Mouse (Mus musculus) stomach, embryonic 16.5 days (tissue): ENCODE measurements around the gene Gas2l3. TPM values are rescaled to one million over a fixed set of nuclear protein-coding genes. Genes with fewer than 3 reads are reported as not detected.
A peak's percentile ranks its signal among the peaks of the same experiment; 100 is the strongest.

Experiments used
- ATAC-seq: fragments of 200-750 bp; cut with Nextera tagmentation; 2 replicates; pipeline ENCODE4 v1.8.0; 2017; ENCODE audit warnings: moderate number of reproducible peaks, moderate TSS enrichment; ENCODE audit not compliant: insufficient read depth, low FRiP score
- H3K27ac ChIP-seq: fragments of 300-500 bp; sonication (generic); 2 replicates; pipeline ENCODE4 v1.5.1; 2014; ENCODE audit warnings: low read length
- H3K27me3 ChIP-seq: fragments of 300-500 bp; sonication (generic); 2 replicates; pipeline ENCODE4 v1.6.1; 2014; ENCODE audit warnings: low read length, control low read depth, mixed read lengths; ENCODE audit not compliant: control insufficient read depth, insufficient read depth
- H3K36me3 ChIP-seq: fragments of 300-500 bp; sonication (generic); 2 replicates; pipeline ENCODE4 v1.6.1; 2014; ENCODE audit warnings: low read length; ENCODE audit not compliant: control insufficient read depth, insufficient read depth
- H3K4me1 ChIP-seq: fragments of 300-500 bp; sonication (generic); 2 replicates; pipeline ENCODE4 v1.6.1; 2014; ENCODE audit warnings: low read length, control low read depth, mixed read lengths; ENCODE audit not compliant: control insufficient read depth, insufficient read depth
- H3K4me2 ChIP-seq: fragments of 300-500 bp; sonication (generic); 2 replicates; pipeline ENCODE4 v1.6.1; 2014; ENCODE audit warnings: low read depth, low read length, mixed read lengths
- H3K4me3 ChIP-seq: fragments of 300-500 bp; sonication (generic); replicated peaks from 2 replicates; pipeline ENCODE4 v1.5.1; 2014; ENCODE audit warnings: mild to moderate bottlenecking, low read length
- H3K9ac ChIP-seq: fragments of 300-500 bp; sonication (generic); 2 replicates; pipeline ENCODE4 v1.6.1; 2014; ENCODE audit warnings: low read length
- H3K9me3 ChIP-seq: fragments of 300-500 bp; sonication (generic); replicated peaks from 2 replicates; pipeline ENCODE4 v1.6.1; 2016; ENCODE audit warnings: low read length, control low read depth; ENCODE audit not compliant: control insufficient read depth
- WGBS: fragments of 180-500 bp; shearing (Covaris S2); extraction: QIAGEN DNeasy Blood & Tissue Kit; methylation state at CpG from one replicate; pipeline ENCODE4 v1.1.7; 2014; 5-methylcytosine and 5-hydroxymethylcytosine counted together
- polyA plus RNA-seq: library from polyadenylated mRNA; unstranded; fragments of >200 nt; fragmentation: Nextera tagmentation; extraction: Ambion mirVana; gene quantifications from 2 replicates; pipeline ENCODE4 v1.2.1, GENCODE M21; 2015

Gene Gas2l3
- 12.7 and 15.9 TPM in 2 replicates for polyA plus RNA-seq

DNA sequence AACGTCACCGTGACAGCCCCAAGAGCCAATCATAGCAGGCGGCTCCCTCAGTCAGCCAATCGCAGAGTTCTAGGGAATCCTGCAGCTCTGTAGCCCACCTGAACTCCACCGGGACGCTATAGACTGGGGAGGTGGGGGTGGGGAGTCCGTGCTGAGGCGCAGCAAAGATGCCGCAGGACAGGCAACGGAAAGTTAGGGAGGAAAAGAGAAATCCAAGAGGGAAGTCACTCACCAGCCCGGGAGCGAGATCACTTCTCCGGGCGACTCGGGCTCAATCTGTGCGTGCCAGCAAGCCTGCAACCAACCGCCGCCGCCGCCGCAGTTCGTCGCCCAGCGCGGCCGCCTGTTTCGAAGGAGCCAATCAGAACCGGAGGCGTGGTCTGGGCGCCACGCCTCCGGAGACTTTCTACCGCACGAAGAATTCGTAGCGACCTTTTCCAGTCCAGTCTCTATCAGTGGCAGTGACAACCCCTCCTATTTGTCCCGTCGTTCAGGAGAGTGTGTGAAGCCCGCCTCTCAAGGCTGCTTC is at the start of gene Gas2l3:
Gene Gas2l3, minus strand, starts transcription at position 345 of the 529 bp plus-strand sequence.
- ATAC-seq, result peak; percentile 93
- peaks cover 11% of the 10 kb centered on the region; the same call in 1 of the 2 replicates for H3K4me1 ChIP-seq
- peak within 1 kb of the TSS; percentile 65; the same call in 1 of the 2 replicates for H3K27ac ChIP-seq
- H3K4me3 ChIP-seq, result peak within 1 kb of the TSS; percentile 83
- no peaks in the 10 kb centered on the region for H3K27me3 ChIP-seq
- H3K36me3 ChIP-seq, result no peaks in the 10 kb centered on the region
- H3K9ac ChIP-seq, result peak within 1 kb of the TSS; percentile 83
- peak within 1 kb of the TSS; percentile 95 for H3K4me2 ChIP-seq
- H3K9me3 ChIP-seq, result no peaks in the 10 kb centered on the region
- under 1% methylated on average over 39 of the region's 39 CpGs for WGBS

DNA sequence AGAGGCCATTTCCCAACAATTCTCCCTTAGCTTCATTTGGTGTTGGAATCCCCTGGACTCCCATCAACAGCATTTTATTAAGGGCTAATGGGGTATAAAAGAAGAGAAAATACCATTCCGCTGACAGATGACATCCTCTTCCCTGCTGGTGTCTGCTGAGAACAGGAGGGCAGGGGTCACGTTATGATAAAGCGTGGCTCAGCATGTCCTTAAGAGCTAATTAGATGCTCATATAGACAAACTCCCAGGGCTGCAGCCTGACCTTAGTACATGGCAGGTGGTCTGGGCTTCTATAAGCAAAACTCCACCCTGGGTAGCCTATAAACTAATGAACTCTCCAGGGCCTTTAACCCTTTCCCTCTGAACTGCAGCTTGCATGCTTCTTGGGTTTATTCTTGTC is 47.6 kb upstream of the Gas2l3 start:
- no peak for ATAC-seq
- no peaks in the 10 kb centered on the region for H3K36me3 ChIP-seq
- no peaks in the 10 kb centered on the region for H3K27me3 ChIP-seq
- no peaks in the 10 kb centered on the region for H3K9me3 ChIP-seq
- no peak overlapping the region for H3K27ac ChIP-seq
- no peak overlapping the region for H3K4me3 ChIP-seq
- 50% methylated on average over 3 of the region's 3 CpGs for WGBS
- H3K9ac ChIP-seq, result no peak overlapping the region
- H3K4me2 ChIP-seq, result no peak overlapping the region
- no peaks in the 10 kb centered on the region for H3K4me1 ChIP-seq

DNA sequence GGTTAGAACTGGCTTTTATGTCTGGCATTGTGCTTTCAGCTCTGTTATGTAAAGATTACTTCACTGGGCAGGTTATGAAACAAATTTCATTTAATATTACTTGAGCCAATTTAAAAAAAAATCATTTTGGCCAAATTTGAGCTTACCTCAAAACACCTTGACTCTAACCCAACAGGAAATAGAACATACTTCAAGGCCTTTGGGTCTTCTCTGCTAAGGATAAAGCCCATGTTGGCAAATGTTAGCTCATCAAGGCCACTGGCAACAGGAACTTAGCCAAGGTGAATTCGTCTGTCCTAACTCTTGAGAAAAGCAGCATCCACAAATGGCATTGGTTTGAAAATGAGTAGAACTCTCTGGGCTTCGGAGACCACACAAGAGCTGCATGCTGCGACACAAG is 46.5 kb upstream of the Gas2l3 start:
- Histone ChIP-seq H3K9ac (no peak overlapping the region), H3K4me1 (no peaks in the 10 kb centered on the region), H3K27me3 (no peaks in the 10 kb centered on the region), H3K27ac (no peak overlapping the region), H3K9me3 (no peaks in the 10 kb centered on the region), H3K4me3 (no peak overlapping the region), H3K4me2 (no peak overlapping the region), H3K36me3 (no peaks in the 10 kb centered on the region)
- 86% methylated on average over 3 of the region's 3 CpGs for WGBS
- ATAC-seq, result no peak

- Histone ChIP-seq H3K4me2 (no peak overlapping the region), H3K9me3 (no peaks in the 10 kb centered on the region), H3K4me1 (no peaks in the 10 kb centered on the region), H3K36me3 (no peaks in the 10 kb centered on the region), H3K27me3 (no peaks in the 10 kb centered on the region), H3K4me3 (no peak overlapping the region), H3K27ac (no peak overlapping the region), H3K9ac (no peak overlapping the region)
- 54% methylated on average over 4 of the region's 4 CpGs for WGBS
- ATAC-seq, result no peak
These were observed 45.7 kb upstream of the Gas2l3 start for GRCm38 (mm10) chr10:89489459-89489858.

DNA sequence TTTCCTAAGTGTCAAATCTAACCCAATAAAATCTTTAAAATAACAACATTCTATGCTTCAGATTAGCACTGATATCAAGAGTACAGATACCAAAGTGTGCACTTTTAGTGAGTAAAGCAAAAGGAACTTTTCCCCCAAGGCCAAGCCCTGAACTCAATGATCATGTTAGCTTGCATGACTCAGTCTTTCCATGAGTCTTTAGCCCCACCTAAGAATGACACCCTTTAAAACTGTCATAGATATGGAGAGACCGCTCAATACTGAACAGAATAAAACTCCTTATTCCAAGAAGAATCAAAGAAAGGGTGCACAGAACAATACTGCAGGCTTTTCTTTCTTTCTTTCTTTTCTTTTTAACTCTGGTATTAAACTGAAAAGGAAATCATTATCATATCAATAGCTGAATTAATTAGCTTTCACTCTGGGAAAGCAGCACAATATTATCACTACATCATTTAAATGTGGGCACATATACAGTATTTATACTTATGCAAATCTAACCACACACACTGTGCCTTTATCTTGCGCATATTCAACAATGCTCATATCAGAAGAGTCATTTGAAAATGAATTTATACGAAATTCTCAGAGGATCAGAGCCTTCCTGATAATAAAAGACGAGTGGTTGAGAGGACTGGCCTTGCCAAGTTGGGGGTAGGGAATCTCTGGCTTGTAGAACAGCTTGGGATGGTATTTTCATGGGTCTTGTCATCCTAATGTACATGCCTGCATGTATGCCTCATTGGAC is 43.4 kb upstream of the Gas2l3 start:
- 71% methylated on average over 4 of the region's 4 CpGs for WGBS
- ATAC-seq, result no peak
- no peak overlapping the region for H3K27ac ChIP-seq
- no peaks in the 10 kb centered on the region for H3K9me3 ChIP-seq
- H3K4me1 ChIP-seq, result no peaks in the 10 kb centered on the region
- no peaks in the 10 kb centered on the region for H3K36me3 ChIP-seq
- H3K4me2 ChIP-seq, result no peak overlapping the region
- no peak overlapping the region for H3K4me3 ChIP-seq
- H3K9ac ChIP-seq, result no peak overlapping the region
- no peaks in the 10 kb centered on the region for H3K27me3 ChIP-seq

- Histone ChIP-seq H3K27ac (no peak overlapping the region), H3K4me2 (no peak overlapping the region), H3K27me3 (no peaks in the 10 kb centered on the region), H3K4me3 (no peak overlapping the region), H3K9ac (no peak overlapping the region), H3K36me3 (no peaks in the 10 kb centered on the region), H3K9me3 (no peaks in the 10 kb centered on the region), H3K4me1 (no peaks in the 10 kb centered on the region)
- ATAC-seq, result no peak
These were observed 41.1 kb upstream of the Gas2l3 start for GRCm38 (mm10) chr10:89484907-89485306.

GRCm38 (mm10) chr10:89483812-89484602 is 40.2 kb upstream of the Gas2l3 start:
- Histone ChIP-seq H3K36me3 (no peaks in the 10 kb centered on the region), H3K4me3 (no peak overlapping the region), H3K27ac (no peak overlapping the region), H3K4me2 (no peak overlapping the region), H3K9me3 (no peaks in the 10 kb centered on the region), H3K9ac (no peak overlapping the region), H3K27me3 (no peaks in the 10 kb centered on the region), H3K4me1 (no peaks in the 10 kb centered on the region)
- 71% methylated on average over 18 of the region's 18 CpGs for WGBS
- ATAC-seq, result no peak

DNA sequence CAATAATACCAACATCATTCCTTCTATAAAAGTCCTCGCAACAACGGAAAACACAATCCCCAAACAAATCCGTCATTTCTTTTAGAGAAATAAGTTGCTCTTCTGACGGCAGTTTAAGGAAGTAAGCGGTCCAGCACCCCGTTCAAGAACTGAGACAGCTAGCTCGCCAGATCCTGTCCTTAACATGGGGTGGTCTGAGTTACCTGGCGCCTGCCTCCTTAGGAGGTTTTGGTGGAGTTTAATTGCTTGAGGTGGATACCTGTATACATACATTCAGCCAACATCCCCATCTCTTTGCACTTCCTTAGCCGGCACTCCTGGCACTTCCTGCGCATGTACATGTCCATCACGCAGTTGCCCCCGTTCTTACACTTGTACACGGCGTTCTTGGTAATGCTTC is 39.3 kb upstream of the Gas2l3 start:
- Histone ChIP-seq H3K4me3 (no peak overlapping the region), H3K27me3 (no peaks in the 10 kb centered on the region), H3K4me2 (no peak overlapping the region), H3K9me3 (no peaks in the 10 kb centered on the region), H3K9ac (no peak overlapping the region), H3K36me3 (no peaks in the 10 kb centered on the region), H3K4me1 (no peaks in the 10 kb centered on the region), H3K27ac (no peak overlapping the region)
- ATAC-seq, result no peak
- 87% methylated on average over 14 of the region's 14 CpGs for WGBS

GRCm38 (mm10) chr10:89482142-89482681 is 38.4 kb upstream of the Gas2l3 start:
- no peak for ATAC-seq
- no peak overlapping the region for H3K27ac ChIP-seq

More at GRCm38 (mm10) chr10:89482142-89482681, 38.4 kb upstream of the Gas2l3 start:
- H3K4me1 ChIP-seq, result no peaks in the 10 kb centered on the region
- no peaks in the 10 kb centered on the region for H3K27me3 ChIP-seq
- H3K4me3 ChIP-seq, result no peak overlapping the region
- WGBS, result 67% methylated on average over 10 of the region's 10 CpGs
- H3K9ac ChIP-seq, result no peak overlapping the region
- no peaks in the 10 kb centered on the region for H3K36me3 ChIP-seq
- no peak overlapping the region for H3K4me2 ChIP-seq
- no peaks in the 10 kb centered on the region for H3K9me3 ChIP-seq
